Mouse (Mus musculus): ENCODE measurements at regions not wholly inside any gene's neighbourhood (a gene's known extent, or its start where the extent isn't known, plus 50 kb on each side); places are given as distances from the start of the nearest gene placed in this dataset.

- TF ChIP-seq POLR2A (IDR thresholded peaks at IDR 0.05; ENCODE audit: low read depth, low read length) (no peak), CTCF (IDR thresholded peaks at IDR 0.05; ENCODE audit: borderline replicate concordance, insufficient read depth, low read length) (no peak)
Measured at GRCm38 (mm10) chr14:46129762-46130161, 249.5 kb upstream of the Gm15217 start.

DNA sequence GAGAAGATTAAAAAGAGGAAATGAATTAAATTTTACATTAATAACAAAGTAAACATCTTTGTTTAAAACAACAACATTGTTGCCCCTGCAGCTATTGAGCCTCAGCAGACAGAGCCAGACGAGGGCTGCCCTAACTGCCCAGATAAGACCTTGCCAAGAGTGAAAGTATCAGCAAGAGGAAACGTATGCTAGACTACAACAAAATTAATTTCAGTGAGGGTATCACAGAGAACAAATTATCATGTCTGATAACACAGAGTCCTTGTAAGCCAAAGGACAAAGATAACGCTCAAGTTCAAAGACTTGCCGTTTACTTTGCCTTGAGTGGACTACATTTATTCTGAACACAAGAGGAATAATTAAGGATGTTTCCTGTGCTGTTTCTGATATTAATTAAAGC is 235.0 kb upstream of the Gm15217 start:
- Histone ChIP-seq H3K4me1 (ENCODE audit: control insufficient read depth, insufficient read depth, low read length) (peaks cover 12% of the 10 kb centered on the region), H3K4me3 (ENCODE audit: insufficient read depth, low read length) (no peak overlapping the region), H3K27ac (ENCODE audit: insufficient read depth, low read length) (no peak overlapping the region)
- TF ChIP-seq POLR2A (IDR thresholded peaks at IDR 0.05; ENCODE audit: low read depth, low read length) (no peak), CTCF (IDR thresholded peaks at IDR 0.05; ENCODE audit: borderline replicate concordance, insufficient read depth, low read length) (no peak)

More at GRCm38 (mm10) chr14:46129762-46130161, 249.5 kb upstream of the Gm15217 start:
- Histone ChIP-seq H3K27ac (ENCODE audit: insufficient read depth, low read length) (no peak overlapping the region), H3K4me3 (ENCODE audit: insufficient read depth, low read length) (no peak overlapping the region), H3K4me1 (ENCODE audit: control insufficient read depth, insufficient read depth, low read length) (no peaks in the 10 kb centered on the region)

DNA sequence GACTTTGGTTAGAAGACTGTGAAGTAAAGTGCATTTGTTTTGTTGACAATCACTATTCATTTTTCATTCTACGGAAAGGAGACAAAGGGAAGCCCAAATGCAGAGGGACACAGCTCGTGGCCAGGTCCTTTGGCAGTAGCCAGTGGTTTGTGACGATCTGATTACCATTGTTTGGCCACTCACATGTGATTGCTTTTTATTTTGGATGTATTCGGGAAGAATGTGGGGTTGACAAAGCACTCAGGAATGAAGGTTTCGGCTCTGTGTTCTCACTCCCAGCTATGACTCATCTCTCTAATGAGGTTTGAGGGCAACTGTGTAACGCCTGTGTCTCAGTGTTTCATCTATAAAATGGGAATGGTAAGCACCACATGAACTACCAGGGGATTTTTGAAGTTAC is 234.5 kb upstream of the Gm15217 start:
- H3K27ac ChIP-seq (ENCODE audit: insufficient read depth, low read length) = no peak overlapping the region
- no peak overlapping the region for H3K4me3 ChIP-seq (ENCODE audit: insufficient read depth, low read length)
- no peak for TF ChIP-seq CTCF (IDR thresholded peaks at IDR 0.05; ENCODE audit: borderline replicate concordance, insufficient read depth, low read length)
- TF ChIP-seq POLR2A (IDR thresholded peaks at IDR 0.05; ENCODE audit: low read depth, low read length) = no peak; the same call in 1 of the 2 replicates
- H3K4me1 ChIP-seq (ENCODE audit: control insufficient read depth, insufficient read depth, low read length) = peaks cover 14% of the 10 kb centered on the region

- H3K27ac ChIP-seq (ENCODE audit: insufficient read depth, low read length) = peak overlapping the region; percentile 4; the same call in 1 of the 2 replicates
- no peak overlapping the region for H3K4me3 ChIP-seq (ENCODE audit: insufficient read depth, low read length)
- peaks cover 14% of the 10 kb centered on the region for H3K4me1 ChIP-seq (ENCODE audit: control insufficient read depth, insufficient read depth, low read length)
- TF ChIP-seq POLR2A (IDR thresholded peaks at IDR 0.05; ENCODE audit: low read depth, low read length) (no peak), CTCF (IDR thresholded peaks at IDR 0.05; ENCODE audit: borderline replicate concordance, insufficient read depth, low read length) (no peak)
Measured at GRCm38 (mm10) chr14:46145584-46145983, 233.6 kb upstream of the Gm15217 start.

- H3K4me1 ChIP-seq (ENCODE audit: control insufficient read depth, insufficient read depth, low read length) = peaks cover 14% of the 10 kb centered on the region
- TF ChIP-seq POLR2A (IDR thresholded peaks at IDR 0.05; ENCODE audit: low read depth, low read length) (no peak), CTCF (IDR thresholded peaks at IDR 0.05; ENCODE audit: borderline replicate concordance, insufficient read depth, low read length) (no peak)
- no peak overlapping the region for H3K4me3 ChIP-seq (ENCODE audit: insufficient read depth, low read length)
- H3K27ac ChIP-seq (ENCODE audit: insufficient read depth, low read length) = no peak overlapping the region
Measured at GRCm38 (mm10) chr14:46149073-46149661, 230.0 kb upstream of the Gm15217 start.

DNA sequence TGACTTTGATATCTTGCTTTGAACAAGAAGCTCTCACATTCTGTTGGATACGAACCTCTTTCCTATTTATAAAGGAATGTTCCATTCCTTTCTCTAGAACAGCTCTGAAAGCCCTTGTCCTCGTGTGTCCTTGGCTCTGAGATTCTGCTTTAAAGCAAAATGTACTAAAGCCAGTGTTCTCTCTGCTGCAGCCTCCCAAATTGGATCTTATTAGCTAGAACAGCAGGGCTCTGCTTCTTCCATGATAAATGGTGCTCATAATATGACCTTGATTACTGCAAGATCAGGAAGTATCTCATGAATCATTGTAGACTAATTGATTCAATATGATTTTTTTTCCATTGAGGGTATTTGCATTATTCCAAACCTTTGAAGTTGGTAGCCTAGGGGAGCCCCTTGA is 220.5 kb upstream of the Gm15217 start:
- TF ChIP-seq CTCF (IDR thresholded peaks at IDR 0.05; ENCODE audit: borderline replicate concordance, insufficient read depth, low read length) (no peak), POLR2A (IDR thresholded peaks at IDR 0.05; ENCODE audit: low read depth, low read length) (no peak)

DNA sequence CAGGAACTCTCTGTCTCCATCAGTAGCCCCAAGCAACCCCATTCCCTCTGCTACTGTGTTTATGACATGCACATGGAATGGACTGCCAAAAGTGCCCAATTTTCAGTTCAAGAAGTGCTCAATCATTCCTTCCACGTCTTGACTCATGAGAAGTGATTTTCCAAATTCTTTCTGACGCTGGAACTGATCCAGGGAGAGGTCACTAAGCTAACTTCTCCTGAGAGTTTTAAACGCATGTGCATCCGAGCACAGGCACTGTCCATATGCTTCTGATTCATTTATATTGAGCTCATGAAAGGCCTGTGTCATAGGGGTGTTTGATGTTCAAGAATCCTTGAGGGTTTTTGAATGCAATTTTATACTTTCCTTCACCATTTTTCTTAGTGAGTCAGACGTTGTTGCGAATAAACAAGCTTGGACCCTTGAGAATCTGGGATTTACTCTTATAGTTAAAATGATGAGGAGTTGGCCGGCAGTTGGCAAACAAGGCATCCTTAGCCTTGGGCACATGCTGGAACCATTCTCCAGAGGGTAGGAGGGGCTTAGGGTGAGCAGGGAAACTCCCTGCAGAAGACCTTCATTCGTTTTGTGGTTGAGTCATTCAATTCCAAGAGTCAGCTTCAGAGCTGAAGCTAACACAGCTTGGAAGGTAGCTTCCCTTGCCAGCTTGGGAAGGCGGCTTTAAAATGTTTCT is 206.9 kb upstream of the Gm15217 start:
- Histone ChIP-seq H3K27ac (ENCODE audit: insufficient read depth, low read length) (peak overlapping the region; percentile 79), H3K4me3 (ENCODE audit: insufficient read depth, low read length) (no peak overlapping the region), H3K4me1 (ENCODE audit: control insufficient read depth, insufficient read depth, low read length) (peaks cover 19% of the 10 kb centered on the region)
- TF ChIP-seq CTCF (IDR thresholded peaks at IDR 0.05; ENCODE audit: borderline replicate concordance, insufficient read depth, low read length) (no peak), POLR2A (IDR thresholded peaks at IDR 0.05; ENCODE audit: low read depth, low read length) (no peak)

More for the DNA sequence above, 220.5 kb upstream of the Gm15217 start:
- H3K27ac ChIP-seq (ENCODE audit: insufficient read depth, low read length) = no peak overlapping the region
- H3K4me3 ChIP-seq (ENCODE audit: insufficient read depth, low read length) = no peak overlapping the region
- H3K4me1 ChIP-seq (ENCODE audit: control insufficient read depth, insufficient read depth, low read length) = no peaks in the 10 kb centered on the region

GRCm38 (mm10) chr14:46172875-46173324 is 206.3 kb upstream of the Gm15217 start:
- TF ChIP-seq POLR2A (IDR thresholded peaks at IDR 0.05; ENCODE audit: low read depth, low read length) (no peak), CTCF (IDR thresholded peaks at IDR 0.05; ENCODE audit: borderline replicate concordance, insufficient read depth, low read length) (no peak)
- Histone ChIP-seq H3K27ac (ENCODE audit: insufficient read depth, low read length) (peak overlapping the region; percentile 79), H3K4me3 (ENCODE audit: insufficient read depth, low read length) (no peak overlapping the region), H3K4me1 (ENCODE audit: control insufficient read depth, insufficient read depth, low read length) (peaks cover 19% of the 10 kb centered on the region)

DNA sequence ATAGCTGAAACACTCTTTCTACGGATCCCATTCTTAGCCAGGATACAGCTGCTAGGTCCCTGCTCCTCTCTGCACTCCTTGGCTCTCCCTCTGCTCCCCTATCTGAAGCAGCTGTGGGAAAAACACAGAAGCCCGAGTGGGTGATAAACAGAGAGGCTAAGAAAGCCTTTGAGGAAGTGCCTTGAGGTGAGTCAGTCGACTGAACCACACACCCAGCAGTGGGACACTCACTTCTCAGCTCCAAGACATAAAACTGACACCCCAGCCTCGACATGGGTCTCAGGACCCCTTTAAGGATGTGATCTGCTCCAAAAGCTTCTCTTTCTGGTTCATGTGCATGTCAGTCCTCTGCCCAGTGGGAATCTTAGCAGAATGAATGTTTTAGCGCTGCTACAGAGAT is 204.8 kb upstream of the Gm15217 start:
- H3K4me3 ChIP-seq (ENCODE audit: insufficient read depth, low read length) = no peak overlapping the region
- H3K4me1 ChIP-seq (ENCODE audit: control insufficient read depth, insufficient read depth, low read length) = peaks cover 19% of the 10 kb centered on the region
- TF ChIP-seq CTCF (IDR thresholded peaks at IDR 0.05; ENCODE audit: borderline replicate concordance, insufficient read depth, low read length) (no peak), POLR2A (IDR thresholded peaks at IDR 0.05; ENCODE audit: low read depth, low read length) (no peak)
- no peak overlapping the region for H3K27ac ChIP-seq (ENCODE audit: insufficient read depth, low read length)
